Comparison of ENCODE assay signal across 10 mouse cellular contexts in the genomic region with DNA sequence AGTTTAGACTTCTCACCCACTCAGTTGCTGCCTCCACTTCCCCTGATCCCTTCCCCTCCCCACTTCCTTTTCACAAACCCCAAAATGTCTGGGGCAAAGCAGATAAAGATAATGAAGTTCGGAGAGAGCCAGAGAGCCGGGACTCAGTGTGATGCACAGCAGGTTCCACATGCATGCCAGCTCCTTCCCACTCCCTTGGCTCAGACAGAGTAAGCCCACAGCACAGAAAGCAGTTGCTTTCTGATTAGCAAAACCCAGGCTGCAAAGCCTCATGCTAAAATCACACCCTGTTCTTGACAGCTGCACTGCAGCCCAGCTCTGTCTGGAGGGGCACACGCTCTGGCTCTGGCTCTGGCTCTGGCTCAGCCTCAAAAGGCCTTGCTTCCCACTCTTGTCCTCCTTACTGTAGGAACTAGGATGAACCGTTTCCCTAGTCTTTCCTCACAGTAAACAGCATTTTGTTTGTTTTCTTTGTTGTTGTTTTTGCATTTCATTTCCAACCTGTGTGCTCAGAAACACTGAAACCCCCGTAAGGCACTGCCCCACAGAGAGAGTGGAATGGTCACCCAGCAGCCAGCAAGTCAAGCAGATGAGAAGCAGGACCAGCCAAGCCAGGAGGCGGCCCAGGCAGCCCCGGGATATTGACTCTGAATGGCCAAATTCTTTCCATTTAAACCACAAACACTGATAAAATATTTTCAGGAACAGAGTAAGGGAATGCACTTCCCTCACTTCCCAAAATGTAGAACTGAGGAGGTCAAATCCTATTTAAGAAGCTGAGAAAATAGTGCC.
DNase-seq lines count a peak whose midpoint lies in the region; ATAC-seq lines count a peak whose summit lies in the region.
"Had no signal": no experiment of that assay in that cellular context is flagged by ENCODE, and none has a peak within 500 bp of the region (broad histone marks: within the 10 kb centered on the region; RNA-seq: fewer than 3 reads in every experiment).

No protein-coding gene starts in this region.

- H3K27ac ChIP-seq in lung, embryonic 16.5 days (ENCODE audit: low read length): no peak overlapping the region
- H3K27ac ChIP-seq: neural tube, embryonic 12.5 days had no signal

- no peaks in the 10 kb centered on the region for H3K36me3 ChIP-seq in lung, embryonic 16.5 days (ENCODE audit: control insufficient read depth, insufficient read depth, low read length)
- H3K36me3 ChIP-seq: G1E; neural tube, embryonic 12.5 days had no signal

- H3K4me2 ChIP-seq in lung, embryonic 16.5 days (ENCODE audit: low read depth, low read length): no peak overlapping the region
- H3K4me2 ChIP-seq: neural tube, embryonic 12.5 days had no signal

- no peak for DNase-seq in lung, postnatal 14 days
- peak; percentile 49 to 60 for DNase-seq in frontal cortex, postnatal 14 days (ENCODE audit: low spot score in 2 of 2)
- DNase-seq in layer of hippocampus, postnatal 25 days (ENCODE audit: extremely low spot score in 1 of 2, low spot score in 1 of 2): peak; percentile 40 to 44
- peak; percentile 73 for DNase-seq in right cerebral cortex, postnatal 25 days
- DNase-seq in kidney, adult 11 months: no peak
- DNase-seq in ovary, postnatal 10 days (ENCODE audit: low spot score): no peak
- no peak for DNase-seq in adrenal gland, adult 18-20 months (ENCODE audit: low spot score in 2 of 2)

- H3K9ac ChIP-seq in lung, embryonic 16.5 days (ENCODE audit: low read length): no peak overlapping the region
- H3K9ac ChIP-seq: neural tube, embryonic 12.5 days had no signal

- H3K9me3 ChIP-seq in lung, embryonic 16.5 days (ENCODE audit: control insufficient read depth, low read length): no peaks in the 10 kb centered on the region
- H3K9me3 ChIP-seq: G1E; neural tube, embryonic 12.5 days had no signal

- no peaks in the 10 kb centered on the region; the same call in 1 of the 2 replicates for H3K4me1 ChIP-seq in lung, embryonic 16.5 days (replicated peaks; ENCODE audit: control insufficient read depth, insufficient read depth, low read length)

- peak; percentile 38; the same call in 1 of the 2 replicates for ATAC-seq in lung, embryonic 16.5 days (ENCODE audit: low read depth)

- no peak overlapping the region for H3K4me3 ChIP-seq in lung, embryonic 16.5 days (ENCODE audit: low read length)
- H3K4me3 ChIP-seq: neural tube, embryonic 12.5 days had no signal

- H3K27me3 ChIP-seq in lung, embryonic 16.5 days (ENCODE audit: control insufficient read depth, insufficient read depth, low read depth, low read length): no peaks in the 10 kb centered on the region
- H3K27me3 ChIP-seq: neural tube, embryonic 12.5 days had no signal

- 59% methylated on average over 7 of the region's 7 CpGs for WGBS in lung, embryonic 16.5 days

Comparison
In these comparisons a context has a peak if more than half of its experiments do, and no peak if none do; other contexts are left out.
1. DNase-seq: peak in frontal cortex, postnatal 14 days (2 of 2), layer of hippocampus, postnatal 25 days (2 of 2) and right cerebral cortex, postnatal 25 days (single experiment); none in lung, postnatal 14 days (single experiment), kidney, adult 11 months (single experiment), ovary, postnatal 10 days (single experiment) and adrenal gland, adult 18-20 months (0 of 2).